Mouse (Mus musculus) forebrain, postnatal 0 days (tissue): ENCODE measurements around the gene Tent4b. TPM values are rescaled to one million over a fixed set of nuclear protein-coding genes. Genes with fewer than 3 reads are reported as not detected.

ENCODE experiments used
- ATAC-seq: fragments of 200-750 bp; cut with Nextera tagmentation; 2 replicates; pipeline ENCODE4 v1.8.0; 2017; ENCODE audit warnings: mild to moderate bottlenecking, moderate library complexity
- DNase-seq: peaks from one replicate; pipeline ENCODE4 v3.0.0-alpha.2; 2015
- H3K27ac ChIP-seq: fragments of 300-500 bp; sonication (generic); 2 replicates; pipeline ENCODE4 v1.5.1; 2014; ENCODE audit warnings: low read depth, mild to moderate bottlenecking, antibody characterized with exemption, low read length, moderate library complexity, mixed read lengths
- H3K27me3 ChIP-seq: fragments of 300-500 bp; sonication (generic); 2 replicates; pipeline ENCODE4 v1.6.1; 2014; ENCODE audit warnings: mild to moderate bottlenecking, low read length, mixed read lengths; ENCODE audit not compliant: insufficient read depth
- H3K36me3 ChIP-seq: fragments of 300-500 bp; sonication (generic); 2 replicates; pipeline ENCODE4 v1.6.1; 2014; ENCODE audit warnings: mild to moderate bottlenecking, moderate library complexity; ENCODE audit not compliant: insufficient read depth
- H3K4me1 ChIP-seq: fragments of 300-500 bp; sonication (generic); 2 replicates; pipeline ENCODE4 v1.6.1; 2014; ENCODE audit warnings: antibody characterized with exemption; ENCODE audit not compliant: insufficient read depth
- H3K4me2 ChIP-seq: fragments of 300-500 bp; sonication (generic); 2 replicates; pipeline ENCODE4 v1.6.1; 2014; ENCODE audit warnings: low read depth, mild to moderate bottlenecking, moderate library complexity
- H3K4me3 ChIP-seq: fragments of 300-500 bp; sonication (generic); 2 replicates; pipeline ENCODE4 v1.5.1; 2014; ENCODE audit warnings: low read depth, low read length, mixed read lengths
- H3K9ac ChIP-seq: fragments of 300-500 bp; sonication (generic); 2 replicates; pipeline ENCODE4 v1.6.1; 2014; ENCODE audit warnings: mild to moderate bottlenecking
- H3K9me3 ChIP-seq: fragments of 300-500 bp; sonication (generic); 2 replicates; pipeline ENCODE4 v1.6.1; 2016; ENCODE audit warnings: low read length
- CTCF ChIP-seq: sonication (generic); IDR thresholded peaks from 2 replicates; pipeline ENCODE4 v1.5.1; 2016; ENCODE audit warnings: antibody characterized with exemption, control low read depth, low read depth
- WGBS: fragments of 180-500 bp; shearing (Covaris S2); extraction: QIAGEN DNeasy Blood & Tissue Kit; methylation state at CpG from one replicate; pipeline ENCODE4 v1.1.7; 2014; 5-methylcytosine and 5-hydroxymethylcytosine counted together
- polyA plus RNA-seq: library from polyadenylated mRNA; unstranded; fragments of >200 nt; fragmentation: Nextera tagmentation; extraction: Ambion mirVana; gene quantifications from 2 replicates; pipeline ENCODE4 v1.2.1, GENCODE M21; 2015
- total RNA-seq: library from RNA; depleted of rRNA; stranded (reverse); fragments of >200 nt; gene quantifications from 2 replicates; pipeline ENCODE4 v1.2.3, GENCODE M21; 2014

The Tent4b gene
- total and polyA plus RNA-seq, 2 experiments from 2014 or later = 6.8 to 36.7 TPM

DNA sequence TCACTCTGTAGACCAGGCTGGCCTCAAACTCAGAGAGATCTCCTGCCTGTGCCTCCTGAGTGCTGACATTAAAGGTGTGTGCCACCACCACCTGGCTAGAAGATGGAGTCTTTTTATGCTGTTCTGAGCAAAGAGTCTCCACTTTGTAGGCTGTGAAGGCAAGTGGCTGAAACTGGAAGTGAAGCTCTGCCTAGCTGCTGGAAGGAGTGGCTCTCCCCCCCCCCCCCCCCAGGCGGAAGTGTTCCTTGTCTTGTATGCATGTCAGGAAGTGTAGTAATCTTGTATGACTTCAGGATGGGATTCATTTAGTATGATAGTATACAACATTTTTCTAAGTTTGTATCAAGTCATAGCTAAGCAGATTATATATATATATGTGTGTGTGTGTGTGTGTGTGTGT, 29.8 kb downstream of the Tent4b start:
- H3K4me1 ChIP-seq = peaks cover 15% of the 10 kb centered on the region
- H3K9me3 ChIP-seq = no peaks in the 10 kb centered on the region
- H3K27ac ChIP-seq = no peak overlapping the region
- DNase-seq (no peak), ATAC-seq (no peak)
- H3K4me3 ChIP-seq = no peak overlapping the region
- no peak for TF ChIP-seq CTCF
- H3K9ac ChIP-seq = no peak overlapping the region
- WGBS = 60% methylated on average over 1 of the region's 1 CpGs
- no peaks in the 10 kb centered on the region for H3K27me3 ChIP-seq
- no peak overlapping the region for H3K4me2 ChIP-seq
- no peaks in the 10 kb centered on the region for H3K36me3 ChIP-seq

DNA sequence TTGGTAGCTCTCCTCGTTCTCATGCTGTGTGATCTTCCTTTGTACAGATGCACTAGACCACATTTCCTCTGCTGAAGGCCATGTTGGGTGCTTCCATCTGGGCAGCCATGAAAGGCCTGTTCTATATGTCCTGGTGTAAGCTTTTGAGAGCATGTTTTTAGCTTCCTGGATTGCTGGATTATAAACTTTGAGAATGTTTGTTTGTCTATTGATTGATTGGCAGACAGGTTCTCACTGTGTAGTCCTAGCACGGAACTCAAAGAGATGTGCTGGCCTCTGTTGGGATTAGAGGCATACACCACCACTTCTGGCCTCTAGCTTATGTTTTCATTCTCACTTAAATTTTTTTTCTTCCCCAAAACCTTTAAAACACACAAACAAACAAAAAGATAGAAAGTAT, 37.7 kb downstream of the Tent4b start:
- Histone ChIP-seq H3K27me3 (no peaks in the 10 kb centered on the region), H3K4me2 (no peak overlapping the region), H3K4me1 (no peaks in the 10 kb centered on the region), H3K4me3 (no peak overlapping the region), H3K36me3 (no peaks in the 10 kb centered on the region), H3K9ac (no peak overlapping the region), H3K27ac (no peak overlapping the region), H3K9me3 (no peaks in the 10 kb centered on the region)
- DNase-seq (no peak), ATAC-seq (no peak)
- TF ChIP-seq CTCF = no peak
- 66% methylated on average over 2 of the region's 2 CpGs for WGBS

DNA sequence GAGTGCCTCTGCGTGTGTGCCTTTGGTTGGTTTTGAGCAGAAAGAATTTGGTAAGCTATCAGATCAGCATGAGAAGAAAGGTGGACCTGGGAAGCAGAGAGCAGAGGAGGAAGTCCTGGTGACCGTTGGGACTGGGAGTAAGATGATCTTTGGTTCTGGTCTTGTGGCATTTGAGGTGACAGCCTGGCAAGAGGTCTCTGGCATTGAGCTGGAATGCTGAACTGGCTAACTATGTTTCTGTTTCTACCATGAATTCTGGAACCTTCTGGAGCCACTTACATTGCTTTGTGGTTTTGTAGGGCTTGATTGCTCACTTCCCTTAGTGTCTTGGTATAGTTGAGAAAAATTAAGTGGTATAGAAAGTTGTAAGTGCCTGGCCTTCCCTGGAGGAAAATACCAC, 38.6 kb downstream of the Tent4b start:
- H3K4me1 ChIP-seq = no peaks in the 10 kb centered on the region
- no peak overlapping the region for H3K4me2 ChIP-seq
- no peak overlapping the region for H3K27ac ChIP-seq
- H3K36me3 ChIP-seq = no peaks in the 10 kb centered on the region
- no peak for ATAC-seq
- H3K9me3 ChIP-seq = no peaks in the 10 kb centered on the region
- no peak overlapping the region for H3K9ac ChIP-seq
- WGBS = 87% methylated on average over 2 of the region's 2 CpGs
- no peaks in the 10 kb centered on the region for H3K27me3 ChIP-seq
- DNase-seq = no peak
- TF ChIP-seq CTCF = no peak
- H3K4me3 ChIP-seq = no peak overlapping the region

DNA sequence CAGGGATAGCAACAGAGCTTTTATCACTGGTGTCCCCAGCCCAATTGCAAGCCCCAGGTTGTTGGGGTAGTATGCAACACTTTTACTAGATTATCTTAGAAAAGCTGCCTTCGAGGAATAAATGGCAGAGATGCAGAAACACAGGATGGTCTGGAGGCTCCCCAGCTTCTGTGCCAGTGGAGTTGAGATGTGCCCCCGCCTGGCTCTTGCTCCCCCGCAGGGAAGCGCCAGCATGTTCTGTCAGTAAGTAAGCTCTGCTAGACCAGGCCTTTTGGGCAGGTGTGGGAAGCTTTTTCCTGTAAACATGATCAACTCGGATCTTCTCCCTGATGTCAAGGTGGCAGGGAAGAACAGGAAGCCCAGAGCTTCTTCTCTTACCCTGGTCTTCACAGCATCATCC, 40.3 kb downstream of the Tent4b start:
- H3K36me3 ChIP-seq = no peaks in the 10 kb centered on the region
- TF ChIP-seq CTCF = no peak
- no peak overlapping the region for H3K27ac ChIP-seq
- no peaks in the 10 kb centered on the region for H3K9me3 ChIP-seq
- H3K4me1 ChIP-seq = no peaks in the 10 kb centered on the region
- no peak overlapping the region for H3K4me2 ChIP-seq
- H3K27me3 ChIP-seq = no peaks in the 10 kb centered on the region
- no peak overlapping the region for H3K9ac ChIP-seq
- no peak overlapping the region for H3K4me3 ChIP-seq
- no peak for DNase-seq
- 84% methylated on average over 5 of the region's 5 CpGs for WGBS
- ATAC-seq = no peak

DNA sequence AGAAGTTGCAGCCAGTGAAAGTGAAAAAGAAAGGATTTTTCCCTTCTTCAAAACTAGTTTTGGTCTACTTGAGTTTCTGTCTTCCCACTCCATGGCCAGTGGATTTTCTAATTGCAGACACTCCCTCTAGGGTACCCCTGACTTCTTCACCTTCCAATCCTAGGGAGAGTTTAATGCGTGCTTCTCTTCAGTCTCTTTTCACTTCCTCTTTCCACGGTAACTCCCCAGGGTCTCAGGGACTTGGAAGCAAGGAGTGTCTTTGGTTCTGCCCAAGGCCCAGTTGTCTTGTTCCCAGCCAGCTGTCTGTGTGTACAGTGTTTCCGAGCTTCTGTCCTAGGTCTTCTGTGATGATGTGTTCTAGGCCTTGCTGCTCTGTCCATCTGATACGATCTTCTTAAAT, 42.9 kb downstream of the Tent4b start:
- no peak for TF ChIP-seq CTCF
- Histone ChIP-seq H3K4me2 (no peak overlapping the region), H3K9me3 (no peaks in the 10 kb centered on the region), H3K4me3 (no peak overlapping the region), H3K27me3 (no peaks in the 10 kb centered on the region), H3K27ac (no peak overlapping the region), H3K9ac (no peak overlapping the region), H3K4me1 (no peaks in the 10 kb centered on the region), H3K36me3 (peaks cover 12% of the 10 kb centered on the region; the same call in 1 of the 2 replicates)
- no peak for ATAC-seq
- WGBS = 92% methylated on average over 4 of the region's 4 CpGs
- DNase-seq = no peak

DNA sequence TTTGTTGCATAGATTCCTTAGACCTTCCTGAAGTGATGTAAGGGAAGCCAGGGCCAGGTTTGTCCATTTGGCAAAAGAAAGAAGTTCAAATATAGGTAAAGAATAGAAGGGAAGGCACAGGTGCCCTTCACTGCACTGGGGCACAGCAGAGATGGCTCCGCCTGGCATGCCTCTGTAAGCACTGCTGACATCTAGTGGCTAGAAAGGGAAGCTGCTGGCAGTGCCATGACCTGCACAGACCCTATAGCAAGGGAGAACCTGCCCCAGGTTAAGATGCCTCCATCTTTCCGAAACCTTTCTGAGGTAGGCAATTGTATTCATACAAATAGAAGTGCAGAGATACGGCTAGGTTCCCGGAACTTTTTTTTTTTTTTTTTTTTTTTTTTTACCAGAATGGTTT, 45.3 kb downstream of the Tent4b start:
- H3K4me3 ChIP-seq = no peak overlapping the region
- H3K9me3 ChIP-seq = no peaks in the 10 kb centered on the region
- H3K4me2 ChIP-seq = no peak overlapping the region
- H3K27me3 ChIP-seq = no peaks in the 10 kb centered on the region
- H3K9ac ChIP-seq = no peak overlapping the region
- WGBS = 79% methylated on average over 4 of the region's 4 CpGs
- ATAC-seq (peak; percentile 71), DNase-seq (peak; percentile 49)
- no peak overlapping the region for H3K27ac ChIP-seq
- H3K36me3 ChIP-seq = peaks cover 12% of the 10 kb centered on the region; the same call in 1 of the 2 replicates
- H3K4me1 ChIP-seq = no peaks in the 10 kb centered on the region
- peak; percentile 81 for TF ChIP-seq CTCF

- peaks cover 32% of the 10 kb centered on the region for H3K36me3 ChIP-seq
- no peak for ATAC-seq
- no peak overlapping the region for H3K9ac ChIP-seq
- WGBS = 79% methylated on average over 3 of the region's 3 CpGs
- no peak overlapping the region for H3K4me2 ChIP-seq
- H3K27ac ChIP-seq = no peak overlapping the region
- TF ChIP-seq CTCF = peak; percentile 55
- no peaks in the 10 kb centered on the region for H3K4me1 ChIP-seq
- no peak for DNase-seq
- no peaks in the 10 kb centered on the region for H3K9me3 ChIP-seq
- no peak overlapping the region for H3K4me3 ChIP-seq
- no peaks in the 10 kb centered on the region for H3K27me3 ChIP-seq
These were observed 53.8 kb downstream of the Tent4b start for GRCm38 (mm10) chr8:88252791-88253190.

- TF ChIP-seq CTCF = no peak
- Histone ChIP-seq H3K4me2 (no peak overlapping the region), H3K36me3 (peaks cover 29% of the 10 kb centered on the region), H3K4me1 (no peaks in the 10 kb centered on the region), H3K9me3 (no peaks in the 10 kb centered on the region), H3K9ac (no peak overlapping the region), H3K27ac (no peak overlapping the region), H3K27me3 (no peaks in the 10 kb centered on the region), H3K4me3 (no peak overlapping the region)
- ATAC-seq = no peak
- no peak for DNase-seq
- WGBS = 88% methylated on average over 7 of the region's 7 CpGs
These were observed 55.9 kb downstream of the Tent4b start for GRCm38 (mm10) chr8:88254957-88255356.
